Mouse (Mus musculus): ENCODE measurements at regions not wholly inside any gene's neighbourhood (a gene's known extent, or its start where the extent isn't known, plus 50 kb on each side); places are given as distances from the start of the nearest gene placed in this dataset.

- H3K27me3 ChIP-seq (ENCODE audit: control insufficient read depth in 1 of 2, insufficient read depth in 2 of 2, low read length in 2 of 2): no peaks in the 10 kb centered on the region
- H3K9ac ChIP-seq (ENCODE audit: control insufficient read depth, low read depth, low read length, poor library complexity, severe bottlenecking): no peak overlapping the region
- H3K4me3 ChIP-seq (ENCODE audit: control insufficient read depth in 1 of 2, insufficient read depth in 1 of 2, low read depth in 2 of 2, low read length in 2 of 2): no peak overlapping the region
- no peaks in the 10 kb centered on the region for H3K36me3 ChIP-seq (ENCODE audit: control insufficient read depth in 1 of 2, insufficient read depth in 2 of 2, low read length in 2 of 2)
- H3K4me1 ChIP-seq (ENCODE audit: control insufficient read depth in 1 of 2, insufficient read depth in 2 of 2, low read length in 2 of 2): no peaks in the 10 kb centered on the region
- no peak for DNase-seq (ENCODE audit: low read depth, low spot score)
- H3K79me2 ChIP-seq (ENCODE audit: control insufficient read depth, insufficient read depth, low read length, poor library complexity): no peaks in the 10 kb centered on the region
- no peaks in the 10 kb centered on the region for H3K9me3 ChIP-seq (replicated peaks; ENCODE audit: insufficient read depth, low read length)
- TF ChIP-seq GABPA (IDR thresholded peaks at IDR 0.05; ENCODE audit: low read depth, low read length) (no peak), HCFC1 (IDR thresholded peaks at IDR 0.05; ENCODE audit: low read depth, low read length) (no peak), CHD2 (IDR thresholded peaks at IDR 0.05; ENCODE audit: low read length) (no peak), POLR2A (IDR thresholded peaks at IDR 0.05; ENCODE audit: control insufficient read depth in 1 of 2, insufficient read depth in 1 of 2, low read depth in 1 of 2, low read length in 2 of 2, poor library complexity in 1 of 2) (no peak), USF1 (IDR thresholded peaks at IDR 0.05; ENCODE audit: low read depth, low read length) (no peak), ZMIZ1 (IDR thresholded peaks at IDR 0.05; ENCODE audit: low read depth, low read length) (no peak), CHD1 (IDR thresholded peaks at IDR 0.05; ENCODE audit: low read depth, low read length) (no peak), KAT2A (conservative IDR thresholded peaks at IDR 0.05; ENCODE audit: low read depth, low read length) (no peak), SMC3 (IDR thresholded peaks at IDR 0.05; ENCODE audit: low read depth, low read length) (no peak), POLR2AphosphoS2 (IDR thresholded peaks at IDR 0.05; ENCODE audit: low read length) (no peak), UBTF (IDR thresholded peaks at IDR 0.05; ENCODE audit: borderline replicate concordance, insufficient read depth, low read depth, low read length) (no peak), GATA1 (IDR thresholded peaks at IDR 0.05; ENCODE audit: low read depth, low read length) (no peak), NRF1 (IDR thresholded peaks at IDR 0.05; ENCODE audit: insufficient read depth, low read depth, low read length, poor library complexity, severe bottlenecking) (no peak), MAFK (IDR thresholded peaks at IDR 0.05; ENCODE audit: borderline replicate concordance, low read depth, low read length) (no peak), CTCF (IDR thresholded peaks at IDR 0.05 in 2 of 3, conservative IDR thresholded peaks at IDR 0.05 in 1 of 3; ENCODE audit: control insufficient read depth in 1 of 3, insufficient read depth in 1 of 3, low read depth in 2 of 3, low read length in 3 of 3, poor library complexity in 1 of 3, severe bottlenecking in 1 of 3) (no peak), ELF1 (IDR thresholded peaks at IDR 0.05; ENCODE audit: low read depth, low read length) (no peak), SIN3A (IDR thresholded peaks at IDR 0.05; ENCODE audit: low read length) (no peak), RAD21 (IDR thresholded peaks at IDR 0.05; ENCODE audit: low read depth, low read length) (no peak), MAZ (IDR thresholded peaks at IDR 0.05; ENCODE audit: low read depth, low read length) (no peak)
- no peak overlapping the region for H3K27ac ChIP-seq (ENCODE audit: control insufficient read depth, low read depth, low read length)
Observed at GRCm38 (mm10) chr13:6395562-6396223, 152.3 kb upstream of the Pitrm1 start.

- Histone ChIP-seq H3K9me3 (replicated peaks; ENCODE audit: insufficient read depth, low read length) (no peaks in the 10 kb centered on the region), H3K36me3 (ENCODE audit: control insufficient read depth in 1 of 2, insufficient read depth in 2 of 2, low read length in 2 of 2) (no peaks in the 10 kb centered on the region), H3K4me1 (ENCODE audit: control insufficient read depth in 1 of 2, insufficient read depth in 2 of 2, low read length in 2 of 2) (no peaks in the 10 kb centered on the region), H3K79me2 (ENCODE audit: control insufficient read depth, insufficient read depth, low read length, poor library complexity) (no peaks in the 10 kb centered on the region), H3K9ac (ENCODE audit: control insufficient read depth, low read depth, low read length, poor library complexity, severe bottlenecking) (no peak overlapping the region), H3K4me3 (ENCODE audit: control insufficient read depth in 1 of 2, insufficient read depth in 1 of 2, low read depth in 2 of 2, low read length in 2 of 2) (no peak overlapping the region), H3K27me3 (ENCODE audit: control insufficient read depth in 1 of 2, insufficient read depth in 2 of 2, low read length in 2 of 2) (no peaks in the 10 kb centered on the region), H3K27ac (ENCODE audit: control insufficient read depth, low read depth, low read length) (no peak overlapping the region)
- no peak for DNase-seq (ENCODE audit: low read depth, low spot score)
- TF ChIP-seq RCOR1 (IDR thresholded peaks at IDR 0.05; ENCODE audit: low read depth, low read length): no peak
- TF ChIP-seq NRF1 (IDR thresholded peaks at IDR 0.05; ENCODE audit: insufficient read depth, low read depth, low read length, poor library complexity, severe bottlenecking): no peak
- TF ChIP-seq ZMIZ1 (IDR thresholded peaks at IDR 0.05; ENCODE audit: low read depth, low read length): no peak
- TF ChIP-seq EP300 (IDR thresholded peaks at IDR 0.05; ENCODE audit: low read depth in 1 of 2, low read length in 2 of 2): no peak
- no peak for TF ChIP-seq JUND (IDR thresholded peaks at IDR 0.05; ENCODE audit: low read depth, low read length)
- TF ChIP-seq USF1 (IDR thresholded peaks at IDR 0.05; ENCODE audit: low read depth, low read length): no peak
- no peak for TF ChIP-seq MXI1 (IDR thresholded peaks at IDR 0.05; ENCODE audit: low read depth, low read length)
Observed at GRCm38 (mm10) chr13:6397648-6398047, 150.3 kb upstream of the Pitrm1 start.
